Mouse (Mus musculus) frontal cortex, postnatal 14 days (tissue): ENCODE results near the gene Filip1l.
A peak's percentile ranks its signal among the peaks of the same experiment; 100 is the strongest.

Experiments used
- DNase-seq, 2 experiments: peaks; one replicate each; pipeline ENCODE4 v3.0.0; 2022; ENCODE audit warnings: low spot score in 2 of 2

Gene Filip1l

GRCm38 (mm10) chr16:57530547-57530946 lies 177.7 kb downstream of the Filip1l start:
- DNase-seq, result no peak

- DNase-seq, result no peak
Measured at GRCm38 (mm10) chr16:57532081-57532493, 179.2 kb downstream of the Filip1l start.

DNA sequence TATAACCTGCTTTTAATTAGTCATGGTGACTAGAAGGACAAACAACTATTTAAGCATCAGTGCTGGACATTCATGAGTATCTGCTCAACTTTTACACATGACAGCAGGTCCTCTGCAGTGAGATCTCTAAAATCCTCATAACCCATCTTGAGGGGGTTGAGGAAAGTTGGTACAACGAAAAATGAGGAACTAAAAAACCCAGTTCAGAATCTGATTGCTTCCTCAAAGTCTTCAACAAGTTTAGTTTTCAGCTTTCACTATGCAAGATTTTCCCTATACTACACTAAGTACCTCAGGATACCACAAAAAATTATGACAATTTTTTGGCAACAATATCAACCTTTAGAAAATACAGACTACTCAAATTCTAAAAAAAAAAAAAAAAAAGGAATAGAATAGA lies 181.5 kb downstream of the Filip1l start:
- no peak for DNase-seq

DNA sequence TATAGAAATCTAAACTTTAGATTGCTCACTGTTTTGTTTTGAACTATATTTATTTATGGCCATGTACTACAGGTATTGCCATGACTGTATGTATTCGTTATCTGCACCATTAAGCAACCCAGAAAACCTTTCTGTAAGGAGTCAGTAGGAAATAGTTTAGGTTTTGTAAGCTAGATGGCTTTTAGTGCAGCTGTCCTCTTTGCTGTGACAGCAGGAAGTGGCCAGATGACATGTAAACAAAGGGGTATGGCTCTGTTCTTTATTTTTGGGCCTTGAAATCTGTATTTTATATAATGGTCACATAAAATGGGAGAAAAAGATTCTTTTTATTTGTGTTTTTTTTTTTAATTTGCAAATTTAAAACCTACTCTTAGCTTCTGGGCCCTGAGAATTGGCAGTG lies 181.9 kb downstream of the Filip1l start:
- DNase-seq, result no peak

DNA sequence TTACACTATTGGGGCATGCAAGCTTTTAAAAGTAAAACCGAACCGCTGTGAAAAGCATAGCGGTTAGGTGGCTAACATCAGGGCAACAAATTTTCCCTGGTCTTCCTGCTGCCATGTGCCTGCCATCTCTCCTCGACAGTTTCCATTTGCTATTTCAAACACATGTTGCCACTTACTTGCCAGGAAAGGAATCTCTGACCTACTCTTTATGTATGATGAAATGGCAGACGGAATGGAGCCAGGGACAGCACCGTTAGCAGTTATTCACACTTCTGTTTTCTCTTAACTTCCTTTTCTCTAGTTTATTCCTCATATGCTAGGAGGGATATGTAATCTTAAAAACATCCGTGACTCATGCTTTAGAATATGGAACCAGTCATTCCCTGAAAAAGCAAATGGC lies 183.6 kb downstream of the Filip1l start:
- DNase-seq, result no peak

DNA sequence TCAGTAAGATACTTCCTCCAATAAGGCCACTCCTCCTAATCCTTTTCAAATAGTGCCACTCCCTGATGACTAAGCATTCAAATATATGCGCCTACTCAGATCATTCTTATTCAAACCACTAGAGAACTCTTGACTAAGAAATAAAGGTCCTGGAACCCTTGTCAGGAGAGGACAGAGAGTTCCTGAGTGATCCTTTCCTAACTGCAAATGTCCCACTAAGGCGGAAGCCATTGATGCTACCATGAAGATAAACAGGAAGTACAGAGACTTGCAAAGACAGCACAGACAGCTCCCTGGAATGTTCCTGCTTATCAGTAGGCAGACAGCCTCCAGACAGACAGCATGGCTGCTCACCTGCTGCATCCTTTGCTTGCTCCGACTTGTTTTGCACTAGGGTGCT lies 190.3 kb downstream of the Filip1l start:
- no peak for DNase-seq

GRCm38 (mm10) chr16:57544441-57544840 lies 191.5 kb downstream of the Filip1l start:
- no peak for DNase-seq

DNA sequence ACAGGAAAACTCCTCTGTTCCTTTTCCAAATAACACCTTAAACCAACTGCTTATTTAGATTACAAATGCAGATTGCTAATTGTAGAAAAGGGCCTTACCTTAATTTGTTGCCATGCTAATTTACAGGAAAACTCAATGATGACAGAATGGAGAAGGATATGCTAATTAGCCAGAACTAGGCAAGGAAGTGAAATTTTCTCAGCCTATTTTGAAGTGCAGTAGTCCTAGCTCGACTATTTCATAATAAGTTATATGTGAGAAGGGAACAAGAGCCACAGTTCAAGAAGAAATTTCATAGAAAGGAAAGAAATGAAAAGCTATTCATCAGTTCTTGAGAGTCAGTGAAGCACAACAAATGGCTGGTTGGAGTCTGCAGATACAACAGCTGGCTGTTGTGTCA lies 193.5 kb downstream of the Filip1l start:
- no peak for DNase-seq

DNA sequence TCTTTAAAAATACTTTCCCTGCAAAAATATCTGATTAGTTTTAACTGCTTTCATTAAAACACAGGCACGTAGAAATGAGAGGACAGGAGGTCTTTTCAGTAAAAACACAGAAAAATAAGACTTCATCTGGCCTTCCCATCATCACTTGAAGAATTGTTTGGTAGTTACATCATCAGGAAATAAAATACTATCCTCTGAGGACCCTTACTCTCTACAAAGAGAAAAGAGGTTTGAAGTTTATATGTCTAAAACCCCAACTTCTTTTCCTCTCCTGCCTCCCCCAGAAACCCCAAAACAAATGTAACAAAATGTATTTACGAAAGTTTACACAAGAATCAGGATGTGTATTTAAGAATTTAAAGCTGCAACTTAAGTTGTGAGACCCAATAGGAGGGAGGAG lies 195.7 kb downstream of the Filip1l start:
- DNase-seq, result no peak

DNA sequence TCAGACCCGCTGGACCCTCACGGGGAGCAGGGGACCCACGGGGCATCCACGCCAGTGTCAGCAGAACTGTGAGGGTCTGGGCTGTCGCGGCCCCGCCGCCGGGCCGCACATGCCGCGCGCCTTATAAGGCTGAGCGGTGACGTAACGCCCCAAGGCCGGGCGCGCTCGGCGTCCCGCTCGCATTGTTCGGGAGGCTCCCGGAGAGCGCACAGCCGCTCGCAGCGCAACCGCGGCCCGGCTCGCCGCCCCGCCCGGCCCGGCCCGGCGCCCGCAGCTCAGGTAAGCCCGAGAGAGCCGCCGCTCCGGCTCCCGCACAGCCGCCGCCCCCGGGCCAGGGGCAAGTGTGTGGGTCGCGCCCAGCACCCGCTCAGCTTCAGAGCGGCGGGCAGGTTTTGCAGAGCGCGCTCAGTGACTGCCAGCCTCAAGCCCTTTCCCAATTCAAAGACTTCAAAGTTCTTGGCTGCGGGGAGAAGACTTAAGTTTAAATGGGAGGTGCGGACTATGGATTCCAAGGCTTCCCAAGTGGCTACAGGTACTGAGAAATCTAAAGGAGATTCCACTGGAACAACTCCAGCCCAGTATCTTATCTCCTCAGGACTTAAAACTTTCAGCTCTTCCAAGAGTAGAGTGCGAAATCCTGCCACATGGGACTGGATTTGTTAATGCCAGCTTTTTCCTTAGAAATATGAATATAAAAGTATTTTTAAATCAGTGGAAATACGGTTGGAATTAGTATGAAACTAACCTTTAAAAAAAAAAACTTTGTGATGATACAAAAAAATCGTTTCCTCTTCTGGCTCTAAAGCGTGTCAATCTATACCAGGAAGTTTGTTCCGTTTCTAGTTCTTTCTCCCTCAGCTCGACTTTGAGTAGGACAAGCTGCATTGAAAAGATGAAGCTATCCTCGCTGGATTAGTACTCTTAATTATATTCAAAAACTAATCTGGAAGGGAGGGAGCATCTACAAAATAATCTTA lies 196.5 kb downstream of the Filip1l start:
- peak in 1 of 2 experiments; percentile 20 for DNase-seq

DNA sequence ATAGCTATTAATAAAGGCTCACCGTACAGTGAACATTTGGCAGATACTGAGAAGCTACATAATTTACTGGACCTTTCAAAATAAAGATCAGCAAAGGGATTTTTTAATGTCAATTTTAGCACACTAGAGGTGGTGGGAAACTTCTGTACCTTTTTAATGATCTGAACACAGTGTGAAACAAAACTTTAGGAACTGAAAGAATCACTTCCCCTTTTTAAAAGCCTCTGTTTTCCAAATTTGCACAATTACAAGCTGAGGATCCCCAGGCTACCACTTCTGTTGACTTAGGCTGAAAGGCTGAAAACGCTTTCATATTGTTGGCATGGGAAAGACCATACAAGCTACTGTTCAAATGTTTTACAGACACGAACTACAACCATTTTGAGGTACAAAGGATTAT lies 197.2 kb downstream of the Filip1l start:
- DNase-seq, result no peak

DNA sequence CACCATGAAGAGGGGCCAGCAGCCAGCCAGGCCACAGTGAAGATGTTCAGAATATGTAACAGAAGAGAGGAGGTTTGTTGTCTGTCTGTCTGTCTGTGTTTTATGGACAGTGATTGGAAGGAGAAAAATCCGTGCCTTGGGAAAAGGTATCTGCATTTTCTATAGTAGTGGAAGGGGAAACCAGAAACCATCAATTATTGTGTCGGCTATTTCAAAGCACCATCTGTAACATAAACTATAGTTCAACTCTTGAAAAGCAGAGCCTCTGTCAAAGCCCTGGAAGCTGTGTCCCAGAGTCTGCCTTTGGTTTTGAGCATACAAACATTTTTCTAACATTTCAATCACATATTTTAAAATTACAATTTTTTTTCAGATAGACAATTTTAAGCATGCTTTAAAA lies 197.9 kb downstream of the Filip1l start:
- DNase-seq, result no peak

- DNase-seq, result no peak
Measured at GRCm38 (mm10) chr16:57551617-57552016, 198.7 kb downstream of the Filip1l start.

DNA sequence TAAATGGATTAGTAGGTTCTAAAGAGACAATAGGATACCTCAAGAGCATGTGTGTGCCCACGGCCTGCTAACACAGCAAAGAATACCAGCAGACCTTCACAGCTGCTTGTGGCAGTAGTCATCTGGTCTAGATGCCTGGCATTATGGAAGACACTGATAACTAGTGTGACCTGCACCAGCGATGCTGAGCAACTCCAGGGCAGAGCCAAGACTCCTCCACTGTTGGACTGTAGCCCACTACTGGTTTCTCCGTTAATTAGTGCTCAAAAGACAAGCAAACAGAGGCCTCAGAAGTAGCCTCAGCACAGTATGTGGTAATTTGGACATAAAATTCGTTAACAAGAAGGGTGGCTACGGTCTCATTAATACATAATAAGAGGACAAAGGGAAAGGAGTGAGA lies 199.8 kb downstream of the Filip1l start:
- no peak for DNase-seq

DNA sequence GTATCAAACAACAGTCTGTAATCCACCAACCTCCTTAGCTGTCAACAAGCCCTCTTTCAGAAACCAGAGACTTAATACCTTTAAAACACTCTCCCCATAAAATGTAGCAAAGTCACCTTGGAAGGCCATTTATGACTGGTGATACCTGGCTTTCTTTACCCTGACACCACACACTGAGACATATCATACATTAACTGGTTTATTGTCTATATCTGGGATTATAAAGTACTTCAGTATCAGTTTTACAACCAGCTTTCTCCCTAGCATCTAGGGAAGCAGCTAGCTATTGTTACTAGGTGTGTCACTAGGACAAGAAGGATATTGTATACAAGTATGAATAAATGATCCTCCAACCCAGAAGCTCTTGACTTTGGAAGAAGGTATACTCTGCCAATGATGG lies 200.3 kb downstream of the Filip1l start:
- no peak for DNase-seq

DNA sequence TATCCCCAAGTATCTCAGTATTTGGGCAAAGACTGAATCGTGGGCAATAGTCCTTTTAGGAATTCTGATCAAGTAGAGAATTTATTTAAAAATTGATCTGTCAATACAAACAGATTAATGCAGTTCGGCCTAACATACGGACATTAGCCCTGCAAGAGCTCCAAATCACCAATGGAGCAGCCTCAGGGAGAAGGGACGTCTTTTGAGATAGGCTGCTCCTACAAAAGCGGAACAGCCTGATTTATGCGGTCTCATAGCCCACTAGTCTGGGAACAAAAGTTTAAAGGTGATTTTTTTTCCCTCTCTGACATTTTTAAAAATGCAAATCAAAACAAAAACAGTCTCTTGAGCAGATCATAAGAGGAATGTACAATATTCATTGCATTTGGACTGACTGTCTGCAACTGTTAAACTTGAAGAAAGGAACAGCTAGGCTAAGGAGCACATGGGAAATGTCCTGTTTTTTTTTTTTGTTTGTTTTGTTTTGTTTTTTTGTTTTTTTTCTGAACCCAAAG lies 202.1 kb downstream of the Filip1l start:
- DNase-seq, result no peak

GRCm38 (mm10) chr16:57555667-57556066 lies 202.8 kb downstream of the Filip1l start:
- DNase-seq, result no peak

- DNase-seq, result no peak
Measured at GRCm38 (mm10) chr16:57556244-57556643, 203.4 kb downstream of the Filip1l start.

DNA sequence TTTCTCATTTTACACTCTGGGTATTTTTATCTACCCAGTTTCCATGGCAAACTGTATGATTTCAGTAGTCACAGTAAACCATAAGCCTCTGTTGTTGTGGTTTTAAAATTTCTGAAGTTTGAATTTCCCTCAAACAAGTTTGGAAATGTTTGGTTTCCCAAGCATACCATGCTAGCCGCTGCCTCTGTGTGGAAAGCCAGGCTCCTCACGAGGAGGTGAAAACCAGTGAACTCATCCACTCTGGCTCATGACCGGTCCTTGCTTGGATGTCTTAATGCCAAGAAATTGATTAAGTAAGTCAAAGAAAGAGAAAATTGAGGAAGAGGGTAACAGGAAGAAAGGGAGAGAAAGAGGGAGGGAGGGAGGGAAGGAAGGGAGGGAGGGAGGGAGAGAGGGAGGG lies 205.4 kb downstream of the Filip1l start:
- DNase-seq, result no peak

- DNase-seq, result no peak
Measured at GRCm38 (mm10) chr16:57560185-57560584, 207.3 kb downstream of the Filip1l start.

- no peak for DNase-seq
Measured at GRCm38 (mm10) chr16:57563453-57563852, 210.6 kb downstream of the Filip1l start.

- no peak for DNase-seq
Measured at GRCm38 (mm10) chr16:57564807-57565206, 211.9 kb downstream of the Filip1l start.

DNA sequence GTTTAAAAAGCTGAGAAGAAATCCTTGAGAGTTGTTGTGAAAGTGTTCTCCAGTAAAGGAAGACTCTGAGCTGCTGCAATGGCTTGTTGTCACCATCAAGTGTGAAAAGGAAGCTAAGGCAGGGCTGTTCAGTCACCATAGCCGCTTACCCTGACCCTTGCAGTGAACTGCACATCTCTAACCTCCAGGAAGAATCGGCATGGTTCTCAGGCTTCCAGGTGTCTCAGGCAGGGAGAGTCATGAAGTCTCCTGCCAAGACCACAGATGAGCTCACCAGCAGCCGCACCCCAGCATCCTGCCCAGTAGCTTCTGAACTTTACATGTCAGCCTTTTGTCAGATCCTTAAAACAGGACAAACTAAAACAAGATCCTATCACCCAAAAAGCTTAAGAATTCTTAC lies 213.3 kb downstream of the Filip1l start:
- DNase-seq, result no peak
